Mouse (Mus musculus): ENCODE data around the gene Gm7073. TPM values are rescaled to one million over a fixed set of nuclear protein-coding genes. Genes with fewer than 3 reads are reported as not detected.

Gm7073 gene
- not detected for polyA plus RNA-seq (2017; shearing (Covaris generic))

DNA sequence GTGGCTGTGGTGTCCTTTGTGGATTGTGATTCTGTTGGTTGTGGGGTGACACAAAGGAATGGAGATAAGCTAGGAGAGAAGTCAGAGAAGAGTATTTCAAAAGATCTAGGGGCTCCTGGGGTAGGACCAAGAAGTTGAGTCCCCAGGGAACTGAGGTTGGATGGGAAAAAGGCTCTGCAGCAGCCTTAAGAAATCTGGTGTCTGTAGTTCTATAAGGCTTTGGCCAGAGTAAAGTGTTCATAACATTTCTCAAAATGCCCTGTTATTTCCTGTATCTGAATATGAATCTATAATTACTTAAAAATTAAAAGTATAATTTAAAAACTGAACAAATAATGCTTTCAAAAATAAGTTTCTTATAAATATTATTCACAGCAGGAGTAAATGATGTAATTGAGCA, at the start of gene Gm7073:
Gene Gm7073 (minus strand): TSS at position 101 of the 400 bp plus-strand sequence.

Other genes with a start within 250 kb of the Gm7073 start
- 10 to 100 TPM; 10.8 to 11.4 TPM for gene Atp11c, start 53.4 kb upstream of the Gm7073 start, polyA plus RNA-seq (2017; shearing (Covaris generic))

All from activated CD4-positive, CD25-positive, alpha-beta regulatory T cell (primary cell).